Mouse (Mus musculus) heart, embryonic 13.5 days (tissue): Measurements from ENCODE around the gene C1qa. TPM values are rescaled to one million over a fixed set of nuclear protein-coding genes. Genes with fewer than 3 reads are reported as not detected.

Experiments used
- ATAC-seq: fragments of 200-750 bp; cut with Nextera tagmentation; 2 replicates; pipeline ENCODE4 v1.8.0; 2017; ENCODE audit warnings: moderate TSS enrichment; ENCODE audit not compliant: insufficient number of reproducible peaks, low FRiP score, low TSS enrichment; ENCODE audit errors: extremely low read depth
- H3K27ac ChIP-seq: fragments of 300-500 bp; sonication (generic); replicated peaks from 2 replicates; pipeline ENCODE4 v1.5.1; 2015; ENCODE audit warnings: moderate library complexity, mild to moderate bottlenecking, inconsistent platforms
- H3K27me3 ChIP-seq: fragments of 300-500 bp; sonication (generic); replicated peaks from 2 replicates; pipeline ENCODE4 v1.6.1; 2015; ENCODE audit warnings: mild to moderate bottlenecking, inconsistent platforms
- H3K36me3 ChIP-seq: fragments of 300-500 bp; sonication (generic); 2 replicates; pipeline ENCODE4 v1.6.1; 2015; ENCODE audit warnings: mild to moderate bottlenecking, inconsistent platforms
- H3K4me1 ChIP-seq: fragments of 300-500 bp; sonication (generic); 2 replicates; pipeline ENCODE4 v1.6.1; 2015; ENCODE audit warnings: inconsistent platforms
- H3K4me2 ChIP-seq: fragments of 300-500 bp; sonication (generic); 2 replicates; pipeline ENCODE4 v1.6.1; 2015; ENCODE audit warnings: inconsistent platforms, mild to moderate bottlenecking, moderate library complexity
- H3K4me3 ChIP-seq: fragments of 300-500 bp; sonication (generic); 2 replicates; pipeline ENCODE4 v1.5.1; 2015; ENCODE audit warnings: moderate library complexity, mild to moderate bottlenecking, inconsistent platforms
- H3K9ac ChIP-seq: fragments of 300-500 bp; sonication (generic); 2 replicates; pipeline ENCODE4 v1.6.1; 2015; ENCODE audit warnings: inconsistent platforms, mild to moderate bottlenecking, moderate library complexity
- H3K9me3 ChIP-seq: fragments of 300-500 bp; sonication (generic); 2 replicates; pipeline ENCODE4 v1.6.1; 2016; ENCODE audit warnings: inconsistent platforms
- WGBS: fragments of 180-500 bp; shearing (Covaris S2); methylation state at CpG from one replicate; pipeline ENCODE4 v1.1.7; 2015; ENCODE audit warnings: mixed read lengths; 5-methylcytosine and 5-hydroxymethylcytosine counted together
- polyA plus RNA-seq: library from polyadenylated mRNA; unstranded; fragments of >200 nt; fragmentation: Nextera tagmentation; extraction: Ambion mirVana; gene quantifications from 2 replicates; pipeline ENCODE4 v1.2.1, GENCODE M21; 2015

C1qa gene
- polyA plus RNA-seq, 1 experiment from 2014 or later: 23.6 TPM

DNA sequence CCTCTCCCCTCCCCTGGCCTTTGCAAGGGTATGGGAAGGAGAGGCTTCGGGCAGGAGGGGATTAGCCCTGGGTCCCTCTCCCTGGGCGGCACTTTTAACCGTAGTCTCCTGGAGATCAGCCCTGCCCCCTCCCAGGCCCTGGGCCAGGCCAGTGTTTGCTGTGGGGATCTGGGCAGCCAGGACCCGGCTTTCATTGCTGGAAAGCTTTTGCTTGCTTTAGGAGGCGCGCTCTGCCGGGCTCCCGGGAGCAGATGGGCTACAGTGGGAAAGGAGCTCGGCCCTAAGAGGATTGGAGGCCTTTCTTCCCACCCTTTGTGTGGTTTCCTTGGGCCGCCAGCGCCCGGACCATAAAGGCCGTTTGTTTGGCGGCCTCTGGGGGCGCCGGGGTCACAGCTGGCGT lies 36.8 kb downstream of the C1qa start:
- Histone ChIP-seq H3K27me3 (peaks cover 100% of the 10 kb centered on the region), H3K36me3 (no peaks in the 10 kb centered on the region), H3K9me3 (peaks cover 5% of the 10 kb centered on the region; the same call in 1 of the 2 replicates), H3K9ac (no peak overlapping the region), H3K4me3 (no peak overlapping the region), H3K4me2 (no peak overlapping the region), H3K27ac (no peak overlapping the region), H3K4me1 (peaks cover 8% of the 10 kb centered on the region; the same call in 1 of the 2 replicates)
- ATAC-seq: no peak
- 5% methylated on average over 17 of the region's 17 CpGs for WGBS

DNA sequence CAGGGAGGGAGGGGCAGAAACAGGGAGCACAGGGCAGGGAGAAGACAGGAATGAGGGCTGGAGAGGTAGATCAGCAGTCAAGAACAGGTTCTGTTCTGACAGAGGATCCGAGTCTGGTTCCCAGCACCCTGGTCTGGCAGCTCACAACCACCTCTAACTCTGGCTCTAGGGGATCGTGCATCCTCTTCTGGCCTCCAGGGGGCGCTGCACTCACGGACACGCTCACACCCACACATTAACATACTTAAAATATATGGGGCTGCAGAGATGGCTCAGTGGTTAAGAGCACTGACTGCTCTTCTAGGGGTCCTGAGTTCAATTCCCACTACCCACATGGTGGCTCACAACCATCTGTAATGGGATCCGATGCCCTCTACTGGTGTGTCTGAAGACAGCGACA lies 38.6 kb downstream of the C1qa start:
- H3K36me3 ChIP-seq: no peaks in the 10 kb centered on the region
- peaks cover 7% of the 10 kb centered on the region; the same call in 1 of the 2 replicates for H3K4me1 ChIP-seq
- peaks cover 100% of the 10 kb centered on the region for H3K27me3 ChIP-seq
- H3K4me3 ChIP-seq: no peak overlapping the region
- no peak for ATAC-seq
- H3K9me3 ChIP-seq: peaks cover 5% of the 10 kb centered on the region; the same call in 1 of the 2 replicates
- no peak overlapping the region for H3K27ac ChIP-seq
- WGBS: 80% methylated on average over 7 of the region's 7 CpGs
- H3K4me2 ChIP-seq: no peak overlapping the region
- no peak overlapping the region for H3K9ac ChIP-seq

DNA sequence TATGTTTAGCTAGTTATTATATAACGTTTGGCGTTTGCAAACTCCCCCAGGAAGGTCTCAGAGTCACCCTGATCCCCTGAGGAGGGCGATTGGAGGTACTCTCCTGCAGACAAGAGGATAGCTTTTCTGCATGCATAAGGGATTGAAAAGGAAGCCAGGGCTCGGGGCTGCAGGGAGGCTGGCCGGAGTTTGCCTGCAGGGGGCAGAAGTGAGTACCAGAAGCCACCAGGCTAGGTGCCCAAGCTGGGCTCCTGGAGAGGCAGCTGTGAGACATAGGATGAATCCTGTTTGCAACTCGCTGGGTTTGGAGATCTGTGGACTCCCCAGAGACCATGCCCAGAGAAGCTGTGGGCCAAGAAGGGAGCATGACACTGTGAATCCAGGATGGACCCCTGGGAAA lies 43.5 kb downstream of the C1qa start:
- H3K4me1 ChIP-seq: no peaks in the 10 kb centered on the region
- no peak overlapping the region for H3K27ac ChIP-seq
- no peak overlapping the region for H3K4me3 ChIP-seq
- H3K9me3 ChIP-seq: peaks cover 4% of the 10 kb centered on the region; the same call in 1 of the 2 replicates
- WGBS: 26% methylated on average over 6 of the region's 6 CpGs
- no peak for ATAC-seq
- no peak overlapping the region for H3K9ac ChIP-seq
- H3K36me3 ChIP-seq: no peaks in the 10 kb centered on the region
- peaks cover 90% of the 10 kb centered on the region for H3K27me3 ChIP-seq
- no peak overlapping the region for H3K4me2 ChIP-seq

DNA sequence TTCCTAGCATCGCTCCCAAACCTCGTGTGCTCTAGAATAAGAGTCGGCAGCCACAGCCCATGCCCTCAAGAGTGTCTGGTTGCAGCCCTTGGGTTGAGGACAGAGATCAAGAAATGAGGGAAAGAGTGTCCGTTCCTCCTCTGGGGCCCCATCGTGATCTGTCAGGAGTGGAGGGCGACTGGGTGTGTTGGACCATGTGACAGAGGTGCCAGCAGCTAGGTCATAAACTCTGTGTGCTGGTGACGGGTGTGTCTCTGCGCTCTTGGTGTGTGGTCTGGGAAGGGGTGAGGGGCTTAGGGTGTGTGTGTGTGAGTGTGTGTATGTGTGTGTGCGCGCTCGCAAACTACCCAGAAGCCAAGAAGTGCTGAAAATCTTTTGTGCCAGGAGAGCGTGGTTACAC lies 45.6 kb downstream of the C1qa start:
- no peaks in the 10 kb centered on the region for H3K36me3 ChIP-seq
- H3K4me2 ChIP-seq: no peak overlapping the region
- no peak overlapping the region for H3K27ac ChIP-seq
- no peak for ATAC-seq
- H3K27me3 ChIP-seq: peaks cover 87% of the 10 kb centered on the region
- no peaks in the 10 kb centered on the region for H3K4me1 ChIP-seq
- no peak overlapping the region for H3K9ac ChIP-seq
- 76% methylated on average over 12 of the region's 12 CpGs for whole genome bisulfite sequencing
- no peaks in the 10 kb centered on the region for H3K9me3 ChIP-seq
- no peak overlapping the region for H3K4me3 ChIP-seq

DNA sequence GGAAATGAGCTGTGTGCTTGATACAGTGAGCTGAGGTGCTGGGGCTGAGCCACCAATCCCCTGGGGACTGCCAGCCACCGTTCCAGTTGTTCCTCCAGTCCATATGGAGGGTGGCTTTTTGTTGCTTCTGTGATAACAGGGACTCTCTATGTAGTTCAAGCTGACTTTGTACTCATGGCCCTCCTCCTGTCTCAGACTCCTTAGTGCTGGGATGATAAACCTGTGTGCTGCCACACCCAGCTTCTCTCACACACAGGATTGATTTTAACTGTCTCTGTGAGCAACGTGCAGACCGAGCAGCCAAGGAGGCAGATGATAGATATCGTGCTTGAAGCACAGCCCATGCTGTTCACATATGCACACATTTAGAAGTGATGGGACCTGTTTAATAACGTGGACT lies 46.5 kb downstream of the C1qa start:
- H3K27me3 ChIP-seq: peaks cover 86% of the 10 kb centered on the region
- H3K4me3 ChIP-seq: no peak overlapping the region
- H3K36me3 ChIP-seq: no peaks in the 10 kb centered on the region
- no peak overlapping the region for H3K9ac ChIP-seq
- WGBS: 66% methylated on average over 5 of the region's 5 CpGs
- ATAC-seq: no peak
- H3K4me1 ChIP-seq: no peaks in the 10 kb centered on the region
- H3K4me2 ChIP-seq: no peak overlapping the region
- no peaks in the 10 kb centered on the region for H3K9me3 ChIP-seq
- no peak overlapping the region for H3K27ac ChIP-seq

DNA sequence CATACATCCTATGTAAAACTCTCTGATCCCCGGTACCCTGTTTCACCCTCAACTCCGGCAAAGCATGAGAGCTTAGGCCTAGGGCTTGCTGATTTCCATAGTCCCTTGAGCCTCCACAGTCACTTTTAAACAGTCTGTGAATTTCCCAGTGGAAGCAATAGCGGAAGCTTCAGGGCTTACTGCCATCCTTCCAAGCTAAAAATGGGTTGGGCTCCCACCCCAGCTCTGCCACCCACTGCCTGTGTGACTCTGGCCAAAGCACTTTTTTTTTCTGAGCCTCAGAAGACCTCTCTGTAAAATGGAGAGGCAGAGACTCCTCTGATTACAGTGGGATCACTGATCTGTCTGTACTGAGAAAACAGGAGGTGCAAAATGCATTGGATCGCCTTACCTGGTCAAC lies 50.0 kb downstream of the C1qa start:
- H3K27me3 ChIP-seq: peaks cover 86% of the 10 kb centered on the region
- H3K4me2 ChIP-seq: no peak overlapping the region
- no peaks in the 10 kb centered on the region for H3K9me3 ChIP-seq
- ATAC-seq: no peak
- H3K27ac ChIP-seq: no peak overlapping the region
- 64% methylated on average over 4 of the region's 4 CpGs for WGBS
- H3K4me3 ChIP-seq: no peak overlapping the region
- no peak overlapping the region for H3K9ac ChIP-seq
- H3K4me1 ChIP-seq: no peaks in the 10 kb centered on the region
- no peaks in the 10 kb centered on the region for H3K36me3 ChIP-seq

DNA sequence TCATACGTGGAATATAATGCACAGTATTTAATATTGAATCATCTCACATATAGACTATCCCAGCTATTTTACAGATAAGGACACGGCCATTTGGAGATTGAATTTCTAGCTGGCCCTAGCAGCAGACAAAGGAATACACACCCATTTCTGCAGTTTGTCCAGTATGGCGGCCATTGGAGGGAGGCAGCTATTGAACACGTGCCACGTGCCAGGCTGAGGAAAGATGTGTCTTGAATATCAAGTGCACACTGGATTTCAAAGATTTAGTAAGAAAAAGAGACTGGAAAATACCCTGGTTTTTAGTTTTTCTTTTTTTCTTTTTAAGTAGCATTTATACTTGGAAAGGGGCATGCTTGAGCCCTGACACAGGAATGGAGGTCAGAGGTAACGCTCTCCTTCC lies 51.4 kb downstream of the C1qa start:
- WGBS: 77% methylated on average over 6 of the region's 6 CpGs
- Histone ChIP-seq H3K9me3 (no peaks in the 10 kb centered on the region), H3K27ac (no peak overlapping the region), H3K27me3 (peaks cover 86% of the 10 kb centered on the region), H3K36me3 (no peaks in the 10 kb centered on the region), H3K9ac (no peak overlapping the region), H3K4me1 (no peaks in the 10 kb centered on the region), H3K4me3 (no peak overlapping the region), H3K4me2 (no peak overlapping the region)
- ATAC-seq: no peak

Other genes with a start within 250 kb of the C1qa start
- 1.2 and 1.3 TPM in 2 replicates for gene Ephb2, start 62.8 kb downstream of the C1qa start, polyA plus RNA-seq
- 31.0 and 37.2 TPM in 2 replicates for gene C1qb, start 12.6 kb downstream of the C1qa start, polyA plus RNA-seq
- gene C1qc, start 5.7 kb downstream of the C1qa start, polyA plus RNA-seq: 16.7 and 19.9 TPM in 2 replicates
- 0.07 and 0.08 TPM in 2 replicates for gene Epha8, start 58.0 kb upstream of the C1qa start, polyA plus RNA-seq
- 2.4 and 3.1 TPM in 2 replicates for gene Zbtb40, start 150.0 kb upstream of the C1qa start, polyA plus RNA-seq